Mouse (Mus musculus): ENCODE data around the gene Mbip.

Mbip gene

DNA sequence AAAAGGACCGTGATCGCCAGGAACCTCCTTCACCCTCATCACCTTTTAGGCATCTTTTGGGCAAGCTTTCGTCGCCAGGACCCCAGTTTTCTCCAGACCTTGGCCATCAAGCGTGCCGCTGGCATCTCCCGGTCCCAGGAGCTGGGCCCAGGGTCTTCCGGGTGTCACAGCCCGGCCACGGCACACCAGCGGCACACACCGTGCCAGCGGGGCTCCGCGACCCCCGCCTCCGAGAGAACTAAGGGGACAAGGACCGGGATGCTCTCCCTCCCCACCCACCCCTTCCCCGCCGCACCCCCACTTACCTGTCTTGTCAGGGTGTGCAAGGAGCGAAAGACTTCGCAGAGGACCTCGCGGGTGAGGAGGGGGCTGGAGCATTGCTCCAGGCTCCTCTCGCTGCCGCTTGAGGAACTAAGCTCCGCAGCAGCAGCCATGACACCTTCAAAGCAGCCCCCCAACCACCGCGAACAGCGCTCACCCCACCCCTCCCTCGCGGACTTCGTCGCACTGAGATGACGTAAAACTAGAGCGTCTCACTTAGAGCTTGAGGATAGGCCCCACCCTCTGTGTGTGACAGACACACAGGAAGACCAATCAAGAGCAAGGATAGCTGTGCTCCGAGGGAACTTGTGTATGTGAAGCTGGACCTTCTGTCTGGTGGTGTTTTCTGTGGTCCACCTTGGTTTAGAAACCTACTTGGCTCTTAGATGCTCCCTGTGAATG lies at the start of gene Mbip:
TSS of gene Mbip (minus strand) at position 528 of the 723 bp plus-strand sequence.
- CTCF ChIA-PET = no interaction called here

- CTCF ChIA-PET = no interaction called here
Observed at GRCm38 (mm10) chr12:56387647-56388205, 42.0 kb upstream of the Mbip start.

- CTCF ChIA-PET = no interaction called here
Observed at GRCm38 (mm10) chr12:56386955-56387646, 41.4 kb upstream of the Mbip start.

DNA sequence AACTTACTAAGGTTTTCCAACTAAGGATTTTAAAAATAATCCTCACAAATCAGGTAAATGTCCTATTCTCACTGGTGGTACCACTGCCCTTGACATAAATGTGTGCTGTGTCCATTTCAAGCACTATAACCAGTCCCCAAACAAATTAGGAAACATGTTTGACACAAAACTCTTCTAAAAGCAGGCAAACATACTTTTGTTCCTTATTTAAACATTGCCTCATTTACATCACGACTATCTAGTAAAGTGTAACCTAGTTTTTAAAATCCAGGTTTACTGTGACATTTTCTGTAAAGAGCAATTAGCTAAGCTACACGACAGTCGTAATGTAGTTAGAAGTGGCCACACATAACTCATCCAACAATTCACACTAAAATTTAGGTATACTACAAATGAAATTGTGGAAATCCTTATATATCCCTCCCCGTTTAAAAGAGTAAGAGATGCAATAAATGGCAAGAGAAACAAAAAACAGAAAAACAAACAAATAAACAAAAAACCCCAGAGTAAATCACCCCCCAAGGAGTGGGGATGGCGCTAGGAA lies 851 bp downstream of the Mbip start:
- CTCF ChIA-PET = no interaction called here

DNA sequence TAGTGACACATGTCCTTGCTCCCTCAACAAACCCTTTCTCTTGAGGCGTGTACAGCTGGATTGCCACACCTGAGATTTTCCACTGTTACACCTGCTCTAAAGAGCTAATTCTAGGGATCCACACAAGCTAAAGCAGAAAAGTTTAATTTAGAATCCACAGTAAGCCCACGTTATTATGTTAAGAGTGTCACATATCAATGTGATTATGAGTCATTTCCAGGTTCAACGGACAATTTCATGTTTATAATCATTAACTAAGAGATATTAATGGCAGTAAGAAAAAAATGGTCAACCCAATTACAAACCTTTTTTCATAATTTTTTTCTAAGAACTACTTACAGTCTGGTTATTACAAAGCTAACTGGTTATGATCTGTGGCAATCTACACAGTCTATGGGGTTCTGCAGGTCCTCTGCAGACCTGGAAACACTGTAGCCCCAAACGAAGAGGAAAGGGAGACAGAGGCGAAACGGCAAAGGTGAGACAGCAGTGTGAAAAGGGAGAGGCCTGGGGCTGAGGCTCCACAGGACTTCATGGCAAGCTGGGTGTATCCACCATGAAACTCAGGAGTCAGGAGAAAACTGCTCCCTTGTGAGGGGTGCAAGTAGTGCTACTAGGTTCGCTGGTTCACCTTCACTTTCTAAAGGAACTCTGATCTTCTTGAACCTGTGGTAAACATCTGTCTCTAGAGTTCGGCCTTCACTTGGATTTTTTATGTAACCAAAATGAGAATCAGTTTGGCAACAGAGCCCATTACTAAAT lies 6.2 kb downstream of the Mbip start:
- CTCF ChIA-PET = no interaction called here

DNA sequence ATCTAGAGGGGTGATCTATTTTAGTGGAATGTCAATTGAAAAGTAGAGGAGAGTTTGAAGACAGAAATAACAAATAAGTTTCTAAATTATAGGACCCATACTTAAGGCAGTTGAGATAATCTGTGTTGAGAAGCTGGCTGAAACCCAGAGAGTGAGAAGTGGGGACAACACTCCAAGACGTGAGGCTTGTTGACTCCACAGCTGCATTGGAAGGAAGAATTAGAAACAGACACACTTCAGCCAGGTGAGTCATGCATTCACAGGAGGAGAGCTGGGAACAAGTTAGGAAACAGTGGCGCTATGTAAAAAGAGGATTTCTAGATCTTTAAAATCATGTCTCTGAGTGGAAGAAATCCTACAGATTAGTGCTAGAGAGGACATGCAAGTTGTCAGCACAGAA lies 12.2 kb downstream of the Mbip start:
- CTCF ChIA-PET = no interaction called here

DNA sequence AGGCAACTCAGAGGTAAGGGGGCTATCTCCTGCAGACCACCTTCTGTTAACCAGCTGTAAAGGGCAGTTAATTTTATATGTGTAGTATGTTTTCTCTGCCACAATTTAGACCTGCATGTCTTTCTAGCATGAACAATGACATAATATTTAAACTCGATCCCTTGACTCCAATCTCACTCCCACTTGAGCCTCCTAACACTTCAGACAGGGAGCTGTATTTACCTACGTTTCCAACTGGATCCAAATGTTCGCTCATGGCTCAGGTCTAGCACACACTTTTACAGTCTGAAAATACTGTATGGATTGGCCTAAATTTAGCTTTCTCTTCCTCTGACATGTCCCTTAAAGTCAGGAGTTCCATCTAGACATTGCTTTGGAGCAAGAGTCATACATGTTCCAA lies 13.2 kb downstream of the Mbip start:
- CTCF ChIA-PET = no interaction called here

GRCm38 (mm10) chr12:56327448-56327998 lies 18.2 kb downstream of the Mbip start:
- CTCF ChIA-PET = no interaction called here

DNA sequence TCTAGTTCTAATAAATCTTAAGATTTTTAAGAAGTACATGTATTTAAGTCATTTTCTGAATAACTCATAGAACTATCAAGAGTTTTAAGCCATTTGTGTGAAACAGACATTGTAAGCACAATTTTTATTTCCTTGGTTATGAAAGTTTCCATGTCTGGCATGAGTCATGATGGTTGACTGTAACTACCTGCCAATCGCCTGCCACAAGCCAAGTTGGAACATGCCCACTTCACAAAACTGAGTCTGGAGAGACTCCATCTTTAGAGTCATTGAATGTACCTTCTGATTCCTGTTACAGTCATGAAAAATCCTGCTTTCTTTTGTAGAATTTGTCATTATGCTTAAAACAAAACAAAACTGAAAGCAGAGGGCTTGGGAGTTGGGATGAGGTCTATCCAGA lies 19.8 kb downstream of the Mbip start:
- CTCF ChIA-PET = no interaction called here

- CTCF ChIA-PET = no interaction called here
Observed at GRCm38 (mm10) chr12:56318941-56319340, 26.8 kb downstream of the Mbip start.

DNA sequence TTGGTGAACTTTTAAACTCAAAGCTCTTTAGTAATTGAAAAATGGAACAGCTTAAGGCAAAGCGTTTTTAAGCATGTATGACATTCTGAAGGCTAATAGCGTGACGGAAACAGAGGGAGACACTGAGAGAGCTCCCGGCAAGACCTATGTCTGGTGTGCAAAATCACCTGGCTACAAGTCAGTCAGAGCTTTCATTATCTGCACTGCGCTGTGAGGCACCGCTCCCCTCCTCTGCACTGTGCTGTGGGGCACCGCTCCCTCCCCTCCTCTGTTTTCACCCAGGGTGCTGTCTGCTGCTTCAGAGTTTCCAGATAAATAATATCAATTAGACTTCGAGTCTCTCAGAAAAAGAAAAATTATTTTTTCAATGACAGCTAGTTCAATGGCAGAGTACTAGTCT lies 27.6 kb downstream of the Mbip start:
- CTCF ChIA-PET = no interaction called here

DNA sequence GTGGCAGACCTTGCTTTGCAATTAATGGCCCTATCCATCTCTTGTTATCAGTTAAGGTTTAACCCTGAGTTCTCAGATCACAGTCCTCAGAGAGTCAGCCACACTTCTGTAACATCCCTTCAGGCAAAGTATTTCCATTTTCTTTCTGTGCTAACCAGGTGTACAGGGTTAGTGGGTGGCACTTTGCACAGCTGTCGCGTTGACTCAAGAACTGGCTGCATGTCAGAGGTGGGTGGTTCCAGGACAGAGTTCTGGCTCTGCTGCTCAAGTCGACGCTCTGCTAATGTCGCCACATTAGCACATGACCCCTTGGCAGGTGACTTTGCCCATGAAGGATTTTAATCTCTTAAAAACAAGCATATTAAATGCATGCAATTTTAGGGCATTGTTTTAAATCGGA lies 39.9 kb downstream of the Mbip start:
- CTCF ChIA-PET = no interaction called here

- CTCF ChIA-PET = no interaction called here
Observed at GRCm38 (mm10) chr12:56302321-56303017, 43.2 kb downstream of the Mbip start.

DNA sequence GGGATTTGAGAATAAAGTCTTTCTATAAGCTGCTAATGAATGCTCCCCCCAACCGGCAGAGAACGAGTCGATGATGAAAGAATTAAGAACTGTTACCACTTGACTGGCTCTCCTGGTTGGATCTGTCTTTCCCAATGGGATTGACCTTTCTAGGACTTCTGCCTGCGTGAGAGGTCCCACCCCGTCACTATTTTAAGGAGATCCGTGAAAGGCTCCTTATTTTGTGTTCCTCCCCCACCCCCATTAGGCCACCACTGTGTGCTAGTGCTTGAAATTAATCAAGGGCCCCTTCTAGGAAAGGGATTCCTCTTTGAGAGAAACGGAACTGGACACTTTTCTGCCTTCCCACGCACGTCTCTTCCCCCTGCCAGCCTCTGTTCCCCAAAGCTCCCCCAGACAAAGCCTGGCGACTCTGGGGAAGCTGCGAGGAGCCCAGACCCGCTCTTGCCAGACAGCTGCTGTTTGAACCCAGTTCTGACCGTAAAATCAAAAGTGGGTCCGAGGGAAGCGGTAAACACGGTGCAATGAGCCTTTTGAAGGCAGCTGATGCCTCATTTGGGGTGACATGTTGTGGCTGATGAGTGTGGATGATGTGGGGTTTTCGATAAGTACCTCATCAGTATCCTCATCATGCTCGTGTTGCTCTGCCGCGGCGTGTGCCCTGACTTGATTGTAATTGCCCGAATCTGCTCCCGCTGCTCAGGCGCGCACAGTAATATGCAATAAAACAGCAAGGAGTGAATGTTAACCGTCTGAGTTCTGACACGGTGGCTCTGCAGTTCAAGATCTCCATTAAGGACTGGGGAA lies 44.0 kb downstream of the Mbip start:
- CTCF ChIA-PET = no interaction called here

GRCm38 (mm10) chr12:56299610-56300009 lies 46.1 kb downstream of the Mbip start:
- CTCF ChIA-PET = no interaction called here

- CTCF ChIA-PET = no interaction called here
Observed at GRCm38 (mm10) chr12:56298919-56299318, 46.8 kb downstream of the Mbip start.

GRCm38 (mm10) chr12:56297921-56298830 lies 47.5 kb downstream of the Mbip start:
- CTCF ChIA-PET = interaction anchor here (0.7 kb wide), 1 partner anchor 962 kb away, joined by 6 read pairs; no protein-coding TSS in a partner anchor

GRCm38 (mm10) chr12:56297099-56297498 lies 48.6 kb downstream of the Mbip start:
- CTCF ChIA-PET = interaction anchor here (0.7 kb wide), 1 partner anchor 963 kb away, joined by 6 read pairs; no protein-coding TSS in a partner anchor

DNA sequence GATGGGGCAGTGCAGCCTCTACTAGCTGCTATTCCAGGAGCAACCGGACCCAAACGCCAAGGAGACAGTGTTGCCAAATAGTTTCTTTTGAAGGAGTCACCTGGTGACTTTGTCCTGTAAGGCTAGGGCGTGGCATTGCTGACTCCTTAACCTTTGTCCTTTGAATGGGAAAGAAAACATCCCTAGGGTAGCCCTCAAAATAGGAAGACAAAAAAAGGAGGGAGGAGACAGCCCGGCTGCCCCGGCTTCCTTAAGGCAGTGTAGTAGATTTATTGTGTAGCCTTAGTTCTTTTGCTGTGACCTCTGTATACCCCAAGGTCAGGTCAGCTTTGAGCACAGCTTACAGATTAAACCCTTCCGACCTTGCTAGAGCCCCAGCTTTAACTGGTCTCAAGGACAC lies 49.2 kb downstream of the Mbip start:
- CTCF ChIA-PET = no interaction called here

Data from spleen, embryonic (tissue).